Mouse (Mus musculus) erythroblast, embryonic 14.5 days (primary cell): ENCODE measurements around the gene Unc93b1.

Experiments
- GATA1 ChIP-seq: IDR thresholded peaks from 2 replicates; pipeline ENCODE4 v1.6.1; 2012; ENCODE audit warnings: low read length, inconsistent platforms, mixed read lengths
- TAL1 ChIP-seq: IDR thresholded peaks from 3 replicates; pipeline ENCODE4 v1.6.1; 2012; ENCODE audit warnings: low read length, inconsistent platforms, mixed read lengths

GRCm38 (mm10) chr19:3991562-3991961 lies 56.6 kb downstream of the Unc93b1 start:
- TF ChIP-seq GATA1: no peak
- no peak for TF ChIP-seq TAL1
